Mouse (Mus musculus) left cerebral cortex, postnatal 14 days (tissue): ENCODE measurements around the gene Dap. TPM values are rescaled to one million over a fixed set of nuclear protein-coding genes. Genes with fewer than 3 reads are reported as not detected.
A peak's percentile ranks its signal among the peaks of the same experiment; 100 is the strongest.

Experiments
- DNase-seq, 2 experiments: peaks; one replicate each; pipeline ENCODE4 v3.0.0; 2021 to 2022; ENCODE audit warnings: low spot score in 2 of 2, mixed read lengths in 1 of 2
- intact Hi-C: fragments of 180-260 bp; cut with DNase I; formaldehyde crosslinking; loops from one replicate; pipeline ENCODE4 v1.15.1; 2025
- total RNA-seq, 2 experiments: library from RNA; stranded (reverse); gene quantifications; 2 replicates each; pipeline ENCODE4 v1.2.3; 2021

Dap gene
- total RNA-seq, 2 experiments from 2014 or later: 9.1 to 9.6 TPM

- DNase-seq: no peak
Measured at GRCm38 (mm10) chr15:31235794-31236548, 11.9 kb downstream of the Dap start.

DNA sequence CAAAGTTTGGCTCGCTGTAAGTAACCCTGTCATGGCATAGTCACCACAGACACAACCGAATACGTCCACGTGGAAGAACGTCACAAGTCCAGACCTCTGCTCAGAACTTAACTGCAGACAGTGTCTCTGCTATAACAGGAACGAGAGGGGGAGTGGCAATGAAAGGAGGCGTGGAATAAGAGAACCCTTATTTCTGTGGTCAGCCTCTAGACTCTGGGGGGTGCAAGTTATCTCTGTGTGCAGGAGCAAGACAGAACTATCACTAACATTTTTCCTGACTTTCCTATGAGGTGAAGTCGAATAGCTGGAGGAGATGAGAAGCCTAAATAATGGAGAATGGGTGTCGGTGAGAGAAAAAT is 12.4 kb downstream of the Dap start:
- intact Hi-C loops: no loop called here
- DNase-seq: no peak

More at GRCm38 (mm10) chr15:31235794-31236548, 11.9 kb downstream of the Dap start:
- intact Hi-C loops: no loop called here

DNA sequence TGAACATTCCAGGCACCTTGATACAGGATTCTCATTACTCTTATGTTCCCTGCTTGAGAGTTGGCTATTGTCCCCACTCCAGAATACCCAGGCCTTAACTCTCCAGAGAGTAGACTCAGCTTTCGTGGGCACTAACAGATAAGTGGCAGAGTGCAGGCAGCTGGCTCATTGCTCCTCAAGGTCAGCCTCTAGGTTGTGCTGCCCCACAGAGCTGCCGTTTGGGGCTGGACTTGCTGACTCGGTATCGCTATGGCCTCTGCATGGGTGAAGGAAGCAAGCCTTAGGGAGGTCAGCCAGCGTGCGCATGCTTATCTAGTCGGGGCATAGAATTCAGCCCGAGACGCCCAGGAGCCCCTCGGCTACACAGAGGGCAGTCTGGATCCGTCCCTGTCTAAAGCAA is 13.3 kb downstream of the Dap start:
- no peak for DNase-seq
- intact Hi-C loops: no loop called here

- no peak for DNase-seq
- intact Hi-C loops: no loop called here
Measured at GRCm38 (mm10) chr15:31237898-31238297, 13.8 kb downstream of the Dap start.

- DNase-seq: no peak
- intact Hi-C loops: no loop called here
Measured at GRCm38 (mm10) chr15:31238611-31239010, 14.5 kb downstream of the Dap start.

DNA sequence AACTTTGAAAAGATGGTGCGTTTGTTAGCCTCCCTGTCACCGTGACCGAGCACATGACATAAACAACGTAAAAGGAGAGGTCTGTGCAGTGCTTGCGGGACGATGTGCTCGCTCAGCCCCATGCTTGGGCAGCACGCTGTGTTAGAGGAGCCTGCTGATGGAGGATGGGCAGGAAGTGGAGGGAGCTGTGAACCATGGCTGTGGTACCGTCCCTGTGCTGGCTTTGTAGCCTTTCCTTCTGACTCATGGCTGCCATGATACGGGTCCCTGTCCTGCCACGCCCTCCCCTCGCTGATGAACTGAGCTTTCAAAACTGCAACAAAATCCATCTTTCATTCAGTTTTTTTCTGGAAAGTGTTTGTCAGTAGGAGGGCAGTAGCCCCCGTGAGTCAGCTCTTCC is 15.6 kb downstream of the Dap start:
- intact Hi-C loops: no loop called here
- no peak for DNase-seq

- intact Hi-C loops: no loop called here
- DNase-seq: no peak
Measured at GRCm38 (mm10) chr15:31240181-31240580, 16.1 kb downstream of the Dap start.

DNA sequence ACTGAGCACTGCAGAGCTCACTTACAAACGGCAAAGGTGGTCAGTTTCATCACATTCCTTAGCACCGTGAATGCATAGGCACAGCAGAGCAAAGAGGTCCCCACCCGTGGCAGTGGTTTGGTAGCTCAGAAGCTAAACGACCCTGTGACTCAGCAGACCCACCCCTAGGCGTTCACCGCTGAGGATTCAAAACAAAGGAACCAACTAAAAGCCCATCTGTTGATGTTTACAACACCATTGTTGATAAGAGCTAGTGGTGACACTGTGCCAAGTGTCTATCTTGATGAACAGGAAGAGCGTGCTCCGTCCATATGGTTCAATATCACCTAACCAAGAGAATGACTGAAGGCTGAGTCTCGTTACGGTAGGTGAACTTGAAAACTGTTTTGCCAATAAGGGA is 19.1 kb downstream of the Dap start:
- intact Hi-C loops: no loop called here
- no peak for DNase-seq

GRCm38 (mm10) chr15:31244696-31245445 is 20.8 kb downstream of the Dap start:
- DNase-seq: no peak

DNA sequence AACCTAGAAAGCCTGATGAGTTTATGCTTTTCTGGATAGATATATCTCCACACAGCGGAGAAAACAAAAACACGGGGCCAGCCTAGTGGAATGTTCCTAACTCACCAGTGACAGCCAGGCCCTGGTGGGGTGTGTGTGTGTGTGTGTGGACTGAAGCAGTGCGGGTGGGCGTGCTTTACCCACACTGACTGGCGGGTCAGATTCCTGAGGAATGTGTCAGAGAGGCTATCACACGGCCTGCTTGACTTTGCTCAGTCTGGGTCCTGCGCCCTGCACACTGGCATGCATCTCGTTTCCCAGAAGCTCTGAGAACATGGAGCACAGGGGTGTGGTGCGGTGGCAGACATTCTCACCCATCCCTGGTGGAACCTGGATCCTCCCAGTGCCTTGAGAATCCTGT is 21.8 kb downstream of the Dap start:
- DNase-seq: no peak
- intact Hi-C loops: no loop called here

More at GRCm38 (mm10) chr15:31244696-31245445, 20.8 kb downstream of the Dap start:
- intact Hi-C loops: no loop called here

GRCm38 (mm10) chr15:31247035-31247434 is 22.9 kb downstream of the Dap start:
- peak; percentile 20 to 38 for DNase-seq

DNA sequence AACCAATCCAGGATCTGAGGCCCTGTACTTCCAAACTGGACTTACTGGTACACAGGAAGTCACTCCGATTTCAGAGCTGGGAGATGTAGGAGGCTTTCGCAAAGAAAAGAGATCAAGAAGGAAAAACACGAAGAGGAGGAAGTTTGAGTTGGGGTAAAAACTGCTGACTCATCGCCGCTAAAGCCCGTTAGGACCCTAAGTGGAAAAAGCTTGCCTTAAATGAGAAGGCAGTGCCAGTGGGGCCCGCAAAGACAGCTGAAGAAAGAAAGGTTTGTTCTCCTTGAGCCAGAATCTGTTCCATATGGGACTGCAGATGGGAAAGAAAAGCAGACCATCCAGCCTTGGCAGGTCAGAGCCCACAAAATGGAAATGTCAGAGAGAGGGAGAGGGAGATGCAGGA is 24.8 kb downstream of the Dap start:
- intact Hi-C loops: no loop called here
- no peak for DNase-seq

More at GRCm38 (mm10) chr15:31247035-31247434, 22.9 kb downstream of the Dap start:
- intact Hi-C loops: no loop called here

DNA sequence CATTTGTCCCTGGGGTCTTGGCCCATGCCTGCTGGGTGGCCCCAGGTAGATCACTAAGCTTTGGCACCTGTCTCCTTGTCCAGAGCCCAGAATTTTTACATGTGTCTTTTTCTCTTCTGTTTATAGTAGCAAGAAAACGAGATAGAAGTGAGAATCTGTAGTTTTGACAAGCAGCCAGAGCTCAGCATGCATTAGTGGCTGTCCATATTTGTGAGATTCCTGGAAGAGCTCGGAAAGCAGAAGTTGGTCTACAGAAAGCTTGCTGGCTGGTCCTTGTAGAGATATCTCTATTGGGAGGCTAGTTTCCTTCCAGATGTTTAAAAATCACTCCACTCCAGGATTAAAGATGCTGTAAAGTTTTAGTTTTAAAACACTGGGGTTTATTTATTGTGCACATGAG is 25.9 kb downstream of the Dap start:
- DNase-seq: peak; percentile 20 to 45
- intact Hi-C loops: no loop called here

- no peak for DNase-seq
- intact Hi-C loops: no loop called here
Measured at GRCm38 (mm10) chr15:31250676-31251075, 26.6 kb downstream of the Dap start.

DNA sequence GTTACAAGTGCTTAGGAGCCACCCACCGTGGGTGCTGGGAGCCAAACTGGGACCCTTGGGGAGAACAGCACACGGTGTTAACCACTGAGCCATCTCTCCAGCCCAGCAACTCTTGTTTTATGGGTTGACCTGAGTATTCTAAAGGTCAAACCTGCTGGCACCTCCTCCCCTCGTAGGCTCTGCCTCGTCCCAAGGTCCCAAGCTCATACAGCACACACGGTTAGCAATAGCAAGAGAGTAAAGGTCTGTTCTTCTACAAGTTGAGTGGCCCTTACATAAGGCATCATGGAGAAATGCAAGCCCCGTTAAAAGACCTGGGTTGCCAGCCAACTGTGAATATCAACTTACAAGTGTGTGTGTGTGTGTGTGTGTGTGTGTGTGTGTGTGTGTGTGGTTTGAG is 27.1 kb downstream of the Dap start:
- intact Hi-C loops: no loop called here

DNA sequence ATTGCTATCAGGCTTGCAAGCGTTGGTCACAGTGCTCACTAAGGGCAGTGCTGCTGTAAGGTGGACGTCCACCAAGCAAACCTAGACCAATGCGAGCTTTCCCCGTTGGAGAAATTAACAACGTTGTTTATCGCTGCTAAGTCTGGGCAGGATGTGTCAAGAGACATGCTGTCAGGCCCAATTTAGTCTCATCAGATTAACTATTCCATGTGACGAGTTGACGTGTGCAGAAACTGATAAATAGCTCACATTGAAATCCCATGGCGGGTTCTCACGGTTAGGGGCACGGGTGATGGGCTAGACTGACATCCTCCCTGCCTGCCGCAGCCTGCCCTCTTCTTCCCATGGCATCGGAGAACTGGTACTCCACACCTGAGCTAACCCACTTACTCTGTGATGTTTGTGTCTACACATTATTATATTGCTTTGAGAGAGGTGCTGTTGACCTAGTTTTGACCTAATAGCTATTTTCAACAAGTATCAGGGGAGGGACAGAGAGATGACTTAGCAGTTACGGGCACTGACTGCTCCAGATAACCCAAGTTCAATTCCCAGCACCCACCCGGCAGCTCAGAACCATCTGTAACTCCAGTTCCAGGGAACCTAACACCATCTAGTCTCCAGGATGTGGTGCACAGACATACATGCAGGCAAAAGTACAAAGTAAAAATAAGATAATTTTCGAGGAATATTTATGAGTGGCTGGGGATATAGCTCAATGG is 28.6 kb downstream of the Dap start:
- intact Hi-C loops: no loop called here
- DNase-seq: no peak

More for the DNA sequence above, 27.1 kb downstream of the Dap start:
- no peak for DNase-seq

GRCm38 (mm10) chr15:31253380-31253779 is 29.3 kb downstream of the Dap start:
- DNase-seq: no peak
- intact Hi-C loops: no loop called here

DNA sequence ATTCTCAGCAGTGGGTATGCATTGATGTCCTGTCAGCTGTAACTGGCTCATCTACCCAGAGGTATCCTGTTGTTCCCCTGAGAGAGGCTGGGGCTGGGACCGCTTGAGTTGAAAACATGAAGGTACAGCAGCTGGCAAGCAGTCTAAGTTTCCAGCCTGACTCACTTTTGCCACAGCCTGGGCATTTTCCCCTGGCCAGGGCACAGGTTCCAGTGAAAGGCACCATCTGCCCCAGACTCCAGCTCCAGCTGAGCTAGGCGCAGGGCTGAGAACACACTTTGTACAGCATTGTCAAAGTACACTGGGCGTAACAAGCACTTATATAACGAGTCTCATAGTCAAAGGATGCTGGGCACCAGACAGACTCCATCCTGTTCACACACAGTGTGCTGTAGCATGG is 29.8 kb downstream of the Dap start:
- no peak for DNase-seq
- intact Hi-C loops: no loop called here

- DNase-seq: no peak
- intact Hi-C loops: no loop called here
Measured at GRCm38 (mm10) chr15:31254939-31255535, 30.9 kb downstream of the Dap start.

- intact Hi-C loops: no loop called here
- no peak for DNase-seq
Measured at GRCm38 (mm10) chr15:31255762-31256161, 31.6 kb downstream of the Dap start.
